Mouse (Mus musculus): Measurements from ENCODE around the gene Lama4. TPM values are rescaled to one million over a fixed set of nuclear protein-coding genes. Genes with fewer than 3 reads are reported as not detected.

Lama4 gene
- 0.52 and 1.4 TPM in 2 replicates for polyA plus RNA-seq (2012; rRNA removed)

DNA sequence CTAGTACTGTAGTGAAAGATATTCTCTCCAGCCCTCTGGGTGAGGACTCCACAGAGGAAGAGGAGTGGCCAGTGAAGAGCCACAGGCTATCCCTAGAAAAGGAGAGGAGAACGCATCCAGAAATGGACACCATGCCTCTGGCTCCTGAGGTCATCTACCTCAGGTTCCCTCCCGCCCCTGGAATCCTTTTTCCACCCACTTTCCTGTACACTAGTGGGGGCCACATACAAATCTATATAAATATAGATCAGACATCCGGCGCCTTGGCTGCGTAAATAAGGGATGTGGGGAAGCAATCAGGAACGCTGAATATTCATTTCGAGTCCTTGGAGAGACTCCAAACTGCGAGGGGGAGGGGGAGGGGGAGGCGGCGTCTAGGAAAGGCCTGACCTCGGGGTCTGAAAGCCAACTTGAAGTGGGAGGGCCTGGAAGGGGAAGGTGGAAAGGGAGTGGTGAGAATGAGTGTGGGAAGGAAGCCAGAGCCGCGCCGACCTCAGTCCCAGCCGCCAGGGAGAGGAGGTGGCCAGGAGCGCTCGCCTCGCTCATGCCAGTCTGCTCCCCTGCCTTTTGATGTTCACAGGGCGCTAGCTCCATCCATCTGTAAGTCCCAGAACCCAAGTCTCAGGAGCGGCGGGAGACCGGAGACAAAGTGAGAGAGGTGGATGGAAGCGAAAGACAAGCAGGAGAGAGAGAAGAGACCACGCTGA is at the start of gene Lama4:
Gene Lama4, plus strand, starts transcription at position 441 of the 707 bp plus-strand sequence.

DNA sequence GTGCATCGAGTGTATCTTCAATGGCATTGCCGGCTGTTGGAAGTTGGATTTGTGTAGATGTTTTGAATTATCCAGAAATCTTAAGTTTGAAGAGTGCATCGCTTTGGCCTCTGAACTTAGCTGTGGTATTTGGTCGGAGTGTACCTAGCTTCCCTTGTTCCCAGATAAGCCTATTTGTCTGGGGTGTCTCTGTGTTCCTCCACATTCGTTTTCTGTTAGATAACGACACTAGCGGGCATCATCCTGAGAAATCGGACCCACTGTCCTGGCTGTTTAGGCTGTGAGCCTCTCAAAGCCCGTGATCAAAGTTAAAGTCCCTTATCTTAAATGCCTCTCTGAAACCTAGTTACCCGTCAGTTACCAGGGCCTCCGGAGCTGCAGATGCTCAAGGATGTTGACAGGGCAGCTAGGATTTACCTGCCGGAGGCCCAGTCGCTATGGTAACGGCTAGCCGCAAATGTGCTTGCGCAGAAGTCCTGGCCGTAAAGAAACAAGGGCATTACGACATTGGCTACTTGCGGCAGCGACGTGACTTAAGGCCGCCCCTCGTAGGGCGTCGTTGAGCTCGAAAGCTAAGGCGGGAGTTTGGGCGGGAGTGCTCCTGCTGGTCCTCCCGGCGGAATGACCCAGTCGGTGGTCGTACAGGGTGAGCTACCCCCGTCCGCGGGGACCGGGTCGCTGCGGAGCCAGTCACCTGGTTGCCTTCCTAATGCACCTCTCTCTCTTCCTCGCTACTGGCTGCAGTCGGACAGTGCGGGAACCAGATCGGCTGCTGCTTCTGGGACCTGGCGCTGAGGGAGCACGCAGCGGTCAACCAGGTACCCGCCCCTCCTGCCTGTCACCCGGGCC is 168.4 kb downstream of the Lama4 start, which contains the start of the genes Fam229b and Tube1:
Gene Fam229b, minus strand, starts transcription at position 453 of the 849 bp plus-strand sequence.
Gene Tube1, plus strand, starts transcription at position 515 of the 849 bp plus-strand sequence.

Other genes with a start within 250 kb of the Lama4 start
- not detected in 2 replicates for gene Rfpl4b, start 143.7 kb upstream of the Lama4 start, polyA plus RNA-seq (2012; rRNA removed)
- gene Fam229b, start 168.4 kb downstream of the Lama4 start, polyA plus RNA-seq (2012; rRNA removed): 0.31 and 0.37 TPM in 2 replicates
- 5.2 and 5.7 TPM in 2 replicates for gene Tube1, start 168.5 kb downstream of the Lama4 start, polyA plus RNA-seq (2012; rRNA removed)
- gene Ccn6, start 198.3 kb downstream of the Lama4 start, polyA plus RNA-seq (2012; rRNA removed): 0.03 TPM in 1 of 2 replicates, not detected in the other